Mouse (Mus musculus) limb, embryonic 14.5 days (tissue): Measurements from ENCODE around the gene Sema5a. TPM values are rescaled to one million over a fixed set of nuclear protein-coding genes. Genes with fewer than 3 reads are reported as not detected.
A peak's percentile ranks its signal among the peaks of the same experiment; 100 is the strongest.

Source experiments
- ATAC-seq: fragments of 200-750 bp; cut with Nextera tagmentation; 2 replicates; pipeline ENCODE4 v1.8.0; 2017; ENCODE audit warnings: low read depth, moderate number of reproducible peaks, moderate TSS enrichment; ENCODE audit not compliant: low FRiP score
- DNase-seq: peaks from one replicate; pipeline ENCODE4 v3.0.0-alpha.2; 2015; ENCODE audit warnings: low spot score
- H3K27ac ChIP-seq: fragments of 300-500 bp; sonication (generic); replicated peaks from 2 replicates; pipeline ENCODE4 v1.5.1; 2014; ENCODE audit warnings: low read depth, mild to moderate bottlenecking, low read length, moderate library complexity, mixed read lengths
- H3K27me3 ChIP-seq: fragments of 300-500 bp; sonication (generic); 2 replicates; pipeline ENCODE4 v1.6.1; 2014; ENCODE audit warnings: low read length, mixed read lengths; ENCODE audit not compliant: control insufficient read depth, insufficient read depth
- H3K36me3 ChIP-seq: fragments of 300-500 bp; sonication (generic); 2 replicates; pipeline ENCODE4 v1.6.1; 2014; ENCODE audit warnings: mild to moderate bottlenecking, low read length, moderate library complexity, mixed read lengths; ENCODE audit not compliant: control insufficient read depth, insufficient read depth
- H3K4me1 ChIP-seq: fragments of 300-500 bp; sonication (generic); 2 replicates; pipeline ENCODE4 v1.6.1; 2014; ENCODE audit warnings: antibody characterized with exemption, low read length, mixed read lengths; ENCODE audit not compliant: control insufficient read depth, insufficient read depth
- H3K4me2 ChIP-seq: fragments of 300-500 bp; sonication (generic); replicated peaks from 2 replicates; pipeline ENCODE4 v1.6.1; 2014; ENCODE audit warnings: low read depth, mild to moderate bottlenecking, low read length, moderate library complexity; ENCODE audit not compliant: severe bottlenecking
- H3K4me3 ChIP-seq: fragments of 300-500 bp; sonication (generic); replicated peaks from 2 replicates; pipeline ENCODE4 v1.5.1; 2014; ENCODE audit warnings: low read length
- H3K9ac ChIP-seq: fragments of 300-500 bp; sonication (generic); 2 replicates; pipeline ENCODE4 v1.6.1; 2014; ENCODE audit warnings: mild to moderate bottlenecking, low read depth, low read length, moderate library complexity; ENCODE audit not compliant: severe bottlenecking
- H3K9me3 ChIP-seq: fragments of 300-500 bp; sonication (generic); 2 replicates; pipeline ENCODE4 v1.6.1; 2016; ENCODE audit warnings: low read length; ENCODE audit not compliant: control insufficient read depth
- POLR2A ChIP-seq: fragments of 200-500 bp; IDR thresholded peaks from 2 replicates; pipeline ENCODE4 v1.8.0; 2012; ENCODE audit warnings: inconsistent platforms, mild to moderate bottlenecking, moderate library complexity, borderline replicate concordance; ENCODE audit not compliant: insufficient read depth, insufficient read length; ENCODE audit errors: extremely low read depth
- WGBS: fragments of 180-500 bp; shearing (Covaris S2); extraction: QIAGEN DNeasy Blood & Tissue Kit; methylation state at CpG from one replicate; pipeline ENCODE4 v1.1.7; 2014; 5-methylcytosine and 5-hydroxymethylcytosine counted together
- polyA plus RNA-seq, 2 experiments: library from polyadenylated mRNA; depleted of rRNA in 1 of 2; stranded (reverse) in 1 of 2; unstranded in 1 of 2; fragments of >200 nt; fragmentation: Nextera tagmentation in 1 of 2; extraction: Ambion mirVana in 1 of 2; gene quantifications; 2 replicates each; pipeline versions ENCODE4 v1.2.1 to v1.2.3; 2012 to 2014

The Sema5a gene
- polyA plus RNA-seq, 2 experiments, result 33.0 to 36.6 TPM

DNA sequence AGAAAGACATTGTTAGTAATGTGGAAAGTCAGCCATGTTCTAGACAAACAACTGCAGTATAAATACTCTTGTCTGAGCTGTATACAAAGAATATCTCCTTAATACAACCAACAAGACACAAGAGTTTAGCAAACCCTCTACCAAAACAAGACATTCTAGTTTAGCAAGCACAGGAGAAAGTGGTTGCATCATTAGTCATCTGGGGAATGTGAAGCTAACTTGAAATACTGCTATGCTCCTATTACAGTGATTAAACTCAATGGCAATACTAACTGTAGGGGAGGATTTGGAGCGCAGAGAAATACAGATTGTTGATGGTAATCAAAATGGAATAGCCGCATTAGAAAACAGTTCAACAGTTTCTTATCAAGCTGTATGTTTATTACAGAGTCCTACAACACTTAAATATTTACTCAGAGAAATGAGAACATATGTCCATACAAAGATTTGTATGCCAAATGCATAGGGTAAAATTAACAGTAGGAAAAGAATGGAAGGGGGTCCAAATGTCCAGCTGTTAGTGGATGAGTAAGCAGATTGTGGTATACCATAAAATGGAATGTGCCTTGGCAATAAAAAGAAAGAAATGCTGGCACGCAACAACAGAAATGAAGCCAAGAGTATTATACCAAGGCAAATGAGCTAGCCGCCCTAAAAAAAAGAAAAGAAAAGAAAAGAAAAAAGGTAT lies 472.8 kb downstream of the Sema5a start:
- H3K9me3 ChIP-seq, result no peaks in the 10 kb centered on the region
- no peak overlapping the region for H3K9ac ChIP-seq
- no peaks in the 10 kb centered on the region for H3K27me3 ChIP-seq
- no peak for TF ChIP-seq POLR2A
- WGBS, result 88% methylated on average over 4 of the region's 4 CpGs
- DNase-seq (no peak), ATAC-seq (no peak)
- no peaks in the 10 kb centered on the region for H3K36me3 ChIP-seq
- no peak overlapping the region for H3K4me3 ChIP-seq
- H3K4me1 ChIP-seq, result no peaks in the 10 kb centered on the region; the same call in 1 of the 2 replicates
- no peak overlapping the region for H3K4me2 ChIP-seq
- H3K27ac ChIP-seq, result no peak overlapping the region

DNA sequence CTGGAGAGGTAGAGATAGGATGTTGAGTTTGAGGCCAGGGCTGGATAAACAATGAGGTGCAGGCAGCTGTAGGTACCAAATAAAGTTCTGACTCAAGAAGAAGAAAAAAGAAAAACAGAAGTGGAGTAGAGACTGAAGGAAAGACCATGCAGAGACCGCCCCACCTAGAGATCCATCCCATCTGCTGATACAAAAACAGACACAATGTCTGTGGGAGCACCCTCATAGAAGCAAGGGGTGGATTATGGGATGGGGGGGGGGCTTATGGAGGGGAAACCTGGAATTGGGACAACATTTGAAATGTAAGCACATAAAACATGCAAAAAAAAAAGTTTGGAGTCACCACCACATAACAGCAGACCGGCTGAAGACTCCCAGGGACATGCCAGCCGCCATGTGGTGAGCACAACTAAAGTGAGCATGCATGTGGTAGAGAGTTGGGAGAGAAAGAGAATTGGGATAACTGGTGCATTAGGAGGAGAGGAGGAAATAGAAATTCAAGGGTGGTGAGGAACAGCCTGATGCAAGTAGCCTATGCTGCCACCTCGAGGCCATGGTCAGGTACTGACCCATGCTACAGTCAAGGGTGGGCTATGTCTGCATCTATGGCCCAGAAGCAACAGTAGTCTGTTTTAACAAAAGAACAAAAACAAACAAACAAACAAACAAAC lies 473.8 kb downstream of the Sema5a start:
- H3K36me3 ChIP-seq, result no peaks in the 10 kb centered on the region
- H3K27ac ChIP-seq, result no peak overlapping the region
- H3K9ac ChIP-seq, result no peak overlapping the region
- DNase-seq, result peak; percentile 83
- H3K27me3 ChIP-seq, result no peaks in the 10 kb centered on the region
- no peak overlapping the region for H3K4me3 ChIP-seq
- peak; percentile 84 for ATAC-seq
- 35% methylated on average over 4 of the region's 4 CpGs for WGBS
- no peaks in the 10 kb centered on the region; the same call in 1 of the 2 replicates for H3K4me1 ChIP-seq
- no peak for TF ChIP-seq POLR2A
- H3K9me3 ChIP-seq, result no peaks in the 10 kb centered on the region
- no peak overlapping the region for H3K4me2 ChIP-seq

GRCm38 (mm10) chr15:32718964-32719311 lies 474.3 kb downstream of the Sema5a start:
- H3K36me3 ChIP-seq, result no peaks in the 10 kb centered on the region
- H3K4me1 ChIP-seq, result no peaks in the 10 kb centered on the region; the same call in 1 of the 2 replicates
- H3K9me3 ChIP-seq, result no peaks in the 10 kb centered on the region
- no peak overlapping the region for H3K9ac ChIP-seq
- ATAC-seq (no peak), DNase-seq (no peak)
- 97% methylated on average over 1 of the region's 1 CpGs for WGBS
- TF ChIP-seq POLR2A, result no peak
- H3K27me3 ChIP-seq, result no peaks in the 10 kb centered on the region
- no peak overlapping the region for H3K27ac ChIP-seq
- no peak overlapping the region for H3K4me2 ChIP-seq
- H3K4me3 ChIP-seq, result no peak overlapping the region

GRCm38 (mm10) chr15:32730839-32731238 lies 486.2 kb downstream of the Sema5a start:
- Histone ChIP-seq H3K27me3 (no peaks in the 10 kb centered on the region), H3K9ac (no peak overlapping the region), H3K36me3 (no peaks in the 10 kb centered on the region), H3K4me3 (no peak overlapping the region), H3K4me1 (no peaks in the 10 kb centered on the region), H3K4me2 (no peak overlapping the region), H3K9me3 (no peaks in the 10 kb centered on the region), H3K27ac (no peak overlapping the region)
- ATAC-seq (no peak), DNase-seq (peak; percentile 67)
- no peak for TF ChIP-seq POLR2A
- 42% methylated on average over 3 of the region's 3 CpGs for whole genome bisulfite sequencing

Other genes starting within 250 kb of the Sema5a start
- gene Tas2r119, start 67.5 kb upstream of the Sema5a start, polyA plus RNA-seq (2012; rRNA removed), result 0.34 and 0.65 TPM in 2 replicates
- gene Tas2r119, start 67.5 kb upstream of the Sema5a start, polyA plus RNA-seq (2014; fragmentation: Nextera tagmentation; extraction: Ambion mirVana), result not detected in 2 replicates